Mouse (Mus musculus): ENCODE results near the gene Vwa2. TPM values are rescaled to one million over a fixed set of nuclear protein-coding genes. Genes with fewer than 3 reads are reported as not detected.

Vwa2 gene
- total RNA-seq (2014; fragmentation: Nextera tagmentation), result not detected in 2 replicates
- total RNA-seq (2017), result not detected in 2 replicates

DNA sequence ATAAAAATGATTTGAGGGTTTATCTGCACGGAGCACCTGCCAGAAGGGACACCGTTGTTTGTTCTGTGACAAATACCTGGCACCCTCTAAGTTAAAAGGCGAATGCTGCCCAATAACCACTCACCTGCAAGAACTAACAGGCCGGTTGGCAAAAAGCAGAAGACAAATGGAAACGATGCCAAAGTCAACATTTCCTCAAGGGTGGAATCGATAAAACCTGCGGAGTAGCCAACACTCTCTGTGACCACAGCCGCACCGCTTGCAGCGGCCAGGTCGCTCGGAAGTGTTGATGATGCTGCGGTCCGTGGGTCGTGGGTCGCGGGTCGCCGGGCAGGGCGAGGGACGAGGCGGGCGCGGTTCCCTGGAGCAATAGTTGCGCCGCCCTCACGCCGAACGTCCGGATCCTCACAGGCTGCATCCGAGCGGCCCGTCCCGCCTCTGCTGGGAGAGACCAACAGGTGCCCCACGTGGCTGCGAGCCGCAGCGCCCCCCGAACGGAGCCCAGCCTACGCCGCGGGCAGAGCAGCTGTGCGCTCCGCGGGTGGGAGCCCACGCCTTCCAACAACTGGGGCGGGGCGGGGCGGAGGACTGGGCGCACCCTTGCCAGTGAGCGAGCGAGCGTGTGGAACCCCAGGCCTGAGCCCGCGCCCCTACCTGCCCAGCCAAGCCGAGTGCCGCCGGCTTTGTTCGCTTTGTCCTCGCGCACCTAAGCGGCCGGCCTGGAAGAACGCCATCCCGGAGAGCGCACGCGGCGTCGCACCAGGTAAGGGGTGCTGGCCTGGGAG, at the start of gene Vwa2:
Vwa2 (plus strand) TSS at position 434 of the 785 bp plus-strand sequence.
- ATAC-seq (replicated peaks; ENCODE audit: low FRiP score, low TSS enrichment, poor library complexity, severe bottlenecking), result no peak

DNA sequence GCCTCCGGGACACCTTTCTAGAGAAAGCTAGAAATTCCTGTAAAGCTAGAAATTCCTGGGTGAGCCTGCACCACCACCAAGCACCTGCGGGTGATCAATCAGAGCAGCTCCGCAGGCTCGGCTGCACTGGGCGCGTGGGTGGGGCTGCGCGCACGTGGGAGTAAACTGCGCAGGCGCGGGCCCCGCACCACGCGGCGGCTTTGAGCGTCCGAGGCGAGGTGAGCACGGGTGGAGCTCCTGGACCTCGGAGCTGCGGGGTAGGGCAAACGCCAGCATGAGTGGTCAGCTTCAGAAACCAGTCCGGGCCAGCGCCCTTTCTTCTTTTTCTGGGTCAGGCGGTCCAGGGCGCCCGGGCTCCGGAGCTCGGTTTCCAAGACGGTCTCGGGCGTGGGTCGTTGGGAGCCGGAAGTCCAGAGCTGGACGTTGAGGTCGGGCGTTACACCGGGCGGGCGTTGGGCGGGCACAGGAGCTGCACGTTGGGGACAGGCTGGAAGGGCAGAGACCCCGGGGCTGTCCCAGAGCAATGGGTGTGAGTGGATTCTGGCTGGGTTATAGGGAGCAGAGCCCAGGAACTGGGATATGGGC, 47.9 kb upstream of the Vwa2 start, which contains the start of gene Tdrd1:
Tdrd1 (plus strand) TSS at position 163 of the 585 bp plus-strand sequence.
- no peak for ATAC-seq (replicated peaks; ENCODE audit: low FRiP score, low TSS enrichment, poor library complexity, severe bottlenecking)

DNA sequence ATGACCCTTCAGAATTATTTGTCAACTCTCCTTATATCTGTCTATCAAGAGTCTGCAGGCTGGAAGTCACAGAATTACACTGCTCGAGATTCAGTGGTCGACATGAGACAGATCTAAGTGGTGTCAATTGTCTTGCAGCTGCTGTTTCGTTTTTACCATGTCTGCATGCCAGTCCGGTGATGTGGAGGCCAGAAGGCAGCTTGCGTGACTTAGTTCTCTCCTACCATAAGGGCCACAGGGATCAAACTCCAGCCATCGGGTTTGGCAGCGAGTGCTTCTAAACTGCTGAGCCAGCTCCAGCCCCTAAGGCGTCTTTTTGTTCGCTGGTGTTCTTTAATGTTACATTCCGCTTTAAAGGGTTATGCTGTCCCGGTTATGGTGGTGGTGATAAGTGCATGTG, 45.7 kb upstream of the Vwa2 start:
- ATAC-seq (replicated peaks; ENCODE audit: low FRiP score, low TSS enrichment, poor library complexity, severe bottlenecking), result no peak

DNA sequence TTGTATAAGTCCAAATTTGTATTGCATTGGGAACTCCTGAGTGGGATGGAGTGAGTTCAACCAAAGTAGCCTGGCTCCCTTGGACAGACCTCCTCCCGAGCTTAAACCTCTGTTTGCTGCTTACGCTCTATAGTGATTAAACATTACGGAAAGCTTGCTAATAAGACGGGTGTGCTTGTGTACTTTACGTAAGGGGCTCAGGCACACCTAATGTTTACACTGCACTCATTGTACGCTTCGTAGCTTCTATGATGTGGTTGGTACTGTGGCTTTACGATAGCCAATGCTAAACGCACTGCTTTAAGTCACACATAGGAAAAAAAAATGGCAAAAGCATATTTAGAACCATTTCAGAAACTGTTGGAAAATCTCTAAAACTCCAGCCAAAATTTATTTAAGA, 44.8 kb upstream of the Vwa2 start:
- no peak for ATAC-seq (replicated peaks; ENCODE audit: low FRiP score, low TSS enrichment, poor library complexity, severe bottlenecking)

DNA sequence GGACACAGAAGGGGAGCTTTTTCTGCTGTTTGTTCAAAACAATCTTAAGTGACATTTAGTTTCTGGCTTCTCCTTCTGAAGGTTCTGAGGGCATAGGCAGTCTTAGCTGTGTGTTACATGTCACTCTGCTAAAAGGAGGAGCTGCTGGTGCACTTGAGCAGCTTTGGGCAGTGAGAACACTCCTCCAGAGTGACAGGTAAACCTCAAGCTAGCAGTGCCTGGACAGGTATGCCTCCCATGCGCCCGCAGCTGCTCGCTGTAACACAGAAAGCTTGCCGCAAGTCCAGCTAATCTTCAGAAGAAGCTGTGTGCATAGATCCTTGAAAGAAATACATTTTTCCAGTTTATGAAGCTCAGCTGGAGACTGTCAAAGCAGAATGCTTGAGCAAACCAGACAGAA, 43.9 kb upstream of the Vwa2 start:
- no peak for ATAC-seq (replicated peaks; ENCODE audit: low FRiP score, low TSS enrichment, poor library complexity, severe bottlenecking)

DNA sequence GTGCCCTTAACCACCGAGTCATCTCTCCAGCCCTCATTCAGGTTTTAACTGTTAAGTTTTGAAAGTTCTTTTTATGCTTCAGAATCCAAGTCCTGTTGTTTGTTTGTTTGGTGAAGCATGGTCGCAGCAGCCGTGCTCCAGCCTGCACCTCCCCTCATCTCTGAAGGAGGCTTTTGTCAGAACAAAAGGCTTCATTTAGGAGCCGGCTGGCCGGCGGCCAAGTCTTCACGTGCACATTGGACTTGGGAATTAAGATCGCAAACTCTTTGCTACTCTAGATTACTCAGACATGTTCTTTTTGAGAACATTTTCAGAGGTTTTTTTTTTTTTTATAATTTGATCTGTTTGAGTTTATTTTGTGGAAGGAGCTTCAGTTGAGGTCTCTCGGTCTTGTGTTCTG, 38.7 kb upstream of the Vwa2 start:
- ATAC-seq (replicated peaks; ENCODE audit: low FRiP score, low TSS enrichment, poor library complexity, severe bottlenecking), result no peak

DNA sequence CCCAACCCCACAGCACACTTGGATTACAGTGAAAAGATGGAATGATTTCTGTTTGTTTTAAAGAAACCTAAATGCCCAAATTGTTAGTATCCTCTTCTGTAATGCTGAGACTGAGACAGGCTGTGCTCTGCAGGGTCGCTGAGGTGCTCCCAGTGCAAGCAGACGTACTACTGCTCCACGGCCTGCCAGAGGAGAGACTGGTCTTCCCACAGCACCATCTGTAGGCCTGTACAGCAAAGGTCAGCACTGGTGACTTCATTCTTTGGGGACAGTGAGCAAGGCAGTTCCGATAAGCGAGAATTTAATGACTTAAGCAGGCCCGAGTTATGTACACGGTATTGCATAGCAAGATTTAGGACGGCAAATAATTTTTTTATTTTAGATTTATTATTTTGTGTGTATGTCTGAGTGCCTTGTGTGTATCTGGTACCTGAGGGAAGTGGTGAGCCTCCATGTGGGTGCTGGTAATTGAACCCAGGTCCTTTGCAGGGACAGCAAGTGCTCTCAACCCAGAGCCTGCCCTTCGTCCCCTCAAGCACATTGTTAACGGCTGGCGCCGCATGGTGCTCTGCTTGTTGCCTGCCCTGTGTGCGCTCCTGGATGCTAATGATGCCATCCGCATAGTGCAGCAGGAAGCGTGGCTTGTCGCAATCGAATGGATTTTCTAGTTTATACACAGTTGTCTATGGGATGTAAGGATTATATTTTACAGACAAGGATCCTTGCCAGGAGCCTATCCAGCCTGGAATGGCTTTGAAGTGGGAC, 34.9 kb upstream of the Vwa2 start:
- ATAC-seq (replicated peaks; ENCODE audit: low FRiP score, low TSS enrichment, poor library complexity, severe bottlenecking), result no peak

DNA sequence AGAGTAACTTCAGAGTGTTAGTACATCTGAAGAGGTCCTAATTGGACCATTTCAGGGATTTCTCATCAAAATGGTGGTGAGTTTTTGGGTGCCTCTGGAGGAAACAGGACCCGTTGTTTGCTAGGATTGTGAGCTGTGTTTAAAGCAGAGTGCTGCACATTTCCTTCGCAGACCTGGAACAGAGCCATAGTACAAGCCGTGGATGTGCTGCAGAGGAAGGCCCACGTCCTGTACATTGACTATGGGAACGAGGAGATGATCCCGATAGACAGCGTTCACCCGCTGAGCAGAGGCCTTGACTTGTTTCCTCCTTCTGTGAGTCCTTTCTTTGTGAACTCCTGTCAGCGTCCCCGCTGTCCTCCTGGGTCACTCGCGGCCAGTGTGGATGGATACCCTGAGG, 31.1 kb upstream of the Vwa2 start:
- ATAC-seq (replicated peaks; ENCODE audit: low FRiP score, low TSS enrichment, poor library complexity, severe bottlenecking), result no peak

DNA sequence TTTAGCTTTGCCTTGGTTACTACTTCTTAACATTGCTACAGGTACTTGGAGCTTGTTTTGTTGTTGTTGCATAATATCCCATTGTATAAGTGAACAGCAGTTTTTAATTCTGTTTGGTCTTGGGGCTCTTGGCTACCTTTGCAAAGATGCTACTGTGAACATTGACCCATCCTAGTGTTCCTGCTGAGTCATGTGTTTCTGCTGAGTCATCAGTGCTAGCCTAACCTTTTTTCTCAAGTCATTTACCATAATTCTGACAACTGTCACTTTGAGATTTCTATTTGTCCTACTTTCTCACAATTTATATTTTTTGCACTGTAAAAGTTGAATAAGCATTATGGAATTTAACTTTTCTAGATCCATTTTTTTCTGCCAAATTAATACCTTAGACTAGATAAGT, 21.5 kb upstream of the Vwa2 start:
- no peak for ATAC-seq (replicated peaks; ENCODE audit: low FRiP score, low TSS enrichment, poor library complexity, severe bottlenecking)

DNA sequence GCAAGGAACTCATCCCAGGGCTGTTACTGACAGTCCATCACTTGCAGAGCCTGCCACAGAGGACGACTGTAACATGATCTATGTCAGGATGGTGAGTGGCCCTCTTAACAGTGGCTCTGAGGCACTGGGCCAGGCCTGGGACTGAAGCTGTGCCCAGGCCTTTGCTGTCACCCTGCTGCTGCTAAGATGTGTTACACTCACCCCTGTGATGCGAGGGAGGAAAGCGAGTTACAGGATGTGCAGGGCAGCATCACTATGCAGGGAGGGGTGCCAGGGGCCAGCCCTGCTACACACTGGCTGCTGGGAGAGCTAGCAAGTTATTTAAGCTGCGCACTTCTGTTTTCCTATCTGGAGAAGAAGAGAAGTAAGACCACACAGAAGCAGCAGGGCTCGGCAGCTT, 17.6 kb upstream of the Vwa2 start:
- ATAC-seq (replicated peaks; ENCODE audit: low FRiP score, low TSS enrichment, poor library complexity, severe bottlenecking), result no peak

DNA sequence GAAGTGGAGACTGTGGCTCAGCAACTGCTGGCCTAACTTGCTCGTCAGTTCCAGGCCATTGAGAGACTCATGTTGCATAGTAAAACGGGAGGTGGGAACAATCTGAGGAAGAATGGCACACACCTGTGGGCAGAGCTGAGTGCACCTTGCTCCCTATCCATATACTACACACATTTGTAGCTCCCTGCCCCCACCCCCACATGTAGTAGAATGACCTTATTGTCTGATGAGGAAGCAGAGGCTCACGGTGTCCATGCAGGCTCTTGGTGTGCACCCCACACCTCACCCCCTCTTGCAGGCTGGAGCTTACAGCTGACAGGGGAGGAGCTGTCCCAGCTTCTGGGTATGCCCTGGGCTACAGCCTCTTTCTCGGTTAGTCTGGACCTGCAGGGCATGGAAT, 6.3 kb upstream of the Vwa2 start:
- no peak for ATAC-seq (replicated peaks; ENCODE audit: low FRiP score, low TSS enrichment, poor library complexity, severe bottlenecking)

DNA sequence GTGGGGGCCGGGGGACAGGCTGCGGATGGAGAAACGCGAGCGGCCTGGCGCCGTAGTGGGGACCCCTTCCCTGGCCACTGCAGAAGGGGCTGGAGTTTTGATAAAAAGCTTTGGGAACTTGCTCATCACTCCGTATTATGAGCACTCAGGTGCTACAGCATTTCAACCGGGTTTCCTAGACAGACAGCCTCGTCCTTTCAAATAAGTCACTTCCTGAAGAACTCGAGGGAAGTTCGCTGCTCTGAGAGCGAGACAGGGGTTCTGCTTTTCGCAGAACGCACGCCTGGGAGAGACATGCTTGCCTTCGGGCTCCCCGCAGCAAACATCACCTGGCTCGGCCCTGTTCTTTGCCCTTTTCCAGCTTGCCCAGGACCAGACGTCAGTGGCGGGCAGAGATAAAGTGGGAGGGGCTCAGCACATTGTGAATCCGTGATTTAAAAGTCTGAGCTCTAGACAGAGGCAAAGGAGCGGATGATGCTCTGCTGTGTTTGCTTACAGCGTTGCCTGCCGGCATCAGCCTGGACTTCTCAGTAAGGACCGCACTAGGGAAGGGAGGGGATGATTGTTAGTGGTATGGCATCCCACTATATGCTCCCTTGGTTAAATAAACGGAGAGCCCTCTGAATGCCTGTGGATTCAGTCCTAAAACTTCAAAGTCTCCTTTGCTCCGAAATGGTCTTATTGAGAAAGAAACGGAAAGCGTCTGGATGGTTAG, 709 bp downstream of the Vwa2 start:
- no peak for ATAC-seq (replicated peaks; ENCODE audit: low FRiP score, low TSS enrichment, poor library complexity, severe bottlenecking)

DNA sequence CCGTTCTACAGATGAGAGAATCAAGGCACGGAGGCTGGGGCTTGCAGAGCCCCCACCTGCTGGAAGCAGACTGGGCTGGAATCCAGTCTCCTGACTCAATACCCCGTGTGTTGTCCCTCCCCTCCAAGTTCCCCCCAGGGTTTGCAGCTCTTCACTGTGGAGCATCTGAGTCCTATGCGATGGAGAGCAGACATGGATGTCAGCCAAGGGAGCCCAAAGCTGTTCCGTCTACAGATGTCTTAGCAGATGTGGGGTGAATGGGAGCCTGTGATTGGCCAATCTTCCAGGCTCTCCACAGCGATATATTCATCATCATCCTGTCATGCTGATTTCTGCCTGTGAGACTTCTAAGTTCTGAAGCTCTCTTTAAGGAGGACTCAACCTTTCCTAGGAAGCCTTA, 3.3 kb downstream of the Vwa2 start:
- ATAC-seq (replicated peaks; ENCODE audit: low FRiP score, low TSS enrichment, poor library complexity, severe bottlenecking), result no peak

DNA sequence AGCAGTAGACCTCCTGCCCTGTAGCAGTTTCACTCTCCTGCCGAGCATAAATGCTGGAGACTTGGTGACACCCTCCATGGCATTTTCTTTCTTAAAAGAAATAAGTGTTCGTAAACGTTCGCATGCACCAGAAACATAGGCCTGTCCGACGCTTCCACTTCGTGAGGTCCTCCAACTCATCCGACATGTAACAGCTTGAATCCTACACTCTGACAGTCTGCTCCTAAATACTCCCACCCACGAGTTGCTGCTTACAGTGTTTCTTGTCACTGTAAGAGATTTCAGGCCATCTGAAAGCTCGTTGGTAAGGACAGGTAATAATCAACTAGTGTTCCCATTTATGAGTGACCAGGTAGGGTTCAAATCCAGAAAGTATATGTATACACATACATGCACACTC, 13.8 kb downstream of the Vwa2 start:
- ATAC-seq (replicated peaks; ENCODE audit: low FRiP score, low TSS enrichment, poor library complexity, severe bottlenecking), result no peak

DNA sequence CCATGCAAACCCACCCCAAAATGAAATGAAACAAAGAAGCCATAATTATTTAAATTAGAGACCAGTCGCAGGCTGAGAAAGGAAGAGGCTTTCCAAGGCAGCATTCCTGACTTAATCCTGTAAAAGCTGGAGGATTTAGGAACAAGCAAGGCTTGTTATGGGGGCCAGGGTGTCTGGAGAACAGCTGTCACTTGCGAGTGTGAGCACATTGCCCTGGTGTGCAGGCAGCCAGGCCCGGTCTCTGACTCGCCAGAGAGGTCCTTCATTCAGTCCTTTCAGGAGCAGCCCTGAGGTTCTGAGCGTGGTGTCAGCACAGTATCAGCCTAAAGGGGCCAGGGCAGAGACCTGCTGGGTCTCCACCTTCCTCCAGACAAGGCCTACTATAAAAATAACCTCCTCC, 14.6 kb downstream of the Vwa2 start:
- no peak for ATAC-seq (replicated peaks; ENCODE audit: low FRiP score, low TSS enrichment, poor library complexity, severe bottlenecking)

DNA sequence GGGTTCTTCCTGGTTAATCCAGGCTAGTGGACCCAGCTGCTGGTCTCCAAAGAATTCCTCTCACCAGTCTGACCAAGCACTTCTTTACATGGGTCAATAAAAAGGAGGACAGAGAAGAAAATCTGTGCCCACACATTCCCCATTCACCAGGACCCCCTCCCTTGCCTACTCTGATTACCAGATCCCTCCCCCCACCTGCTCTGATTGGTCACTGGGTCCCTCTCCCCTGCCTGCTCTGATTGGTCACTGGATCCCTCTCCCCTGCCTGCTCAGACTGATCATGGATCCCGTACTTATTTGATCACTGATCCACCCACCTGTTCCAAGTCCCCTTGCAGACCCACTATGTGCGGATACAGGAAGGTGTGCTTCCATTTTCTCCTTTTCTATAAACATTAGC, 17.4 kb downstream of the Vwa2 start:
- no peak for ATAC-seq (replicated peaks; ENCODE audit: low FRiP score, low TSS enrichment, poor library complexity, severe bottlenecking)

DNA sequence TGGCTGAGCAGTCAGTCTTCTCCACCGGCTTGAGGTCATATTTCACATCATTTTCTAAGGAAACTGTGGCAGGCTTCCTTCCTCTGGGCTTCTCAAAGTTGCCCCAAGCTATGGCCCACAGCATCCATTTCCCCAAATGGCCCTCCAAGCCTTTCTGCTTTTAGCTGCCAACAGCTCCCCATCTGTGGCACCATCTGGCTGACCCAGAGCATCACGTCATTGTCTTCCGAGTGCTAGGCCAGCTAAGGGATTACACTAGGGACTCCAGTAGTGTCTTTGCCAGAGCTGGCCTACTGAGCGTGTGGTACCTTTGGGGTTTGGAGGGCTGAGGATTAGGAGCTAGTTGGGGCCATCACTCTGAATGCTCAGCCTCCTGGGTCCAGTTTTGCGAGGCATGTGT, 18.5 kb downstream of the Vwa2 start:
- no peak for ATAC-seq (replicated peaks; ENCODE audit: low FRiP score, low TSS enrichment, poor library complexity, severe bottlenecking)

DNA sequence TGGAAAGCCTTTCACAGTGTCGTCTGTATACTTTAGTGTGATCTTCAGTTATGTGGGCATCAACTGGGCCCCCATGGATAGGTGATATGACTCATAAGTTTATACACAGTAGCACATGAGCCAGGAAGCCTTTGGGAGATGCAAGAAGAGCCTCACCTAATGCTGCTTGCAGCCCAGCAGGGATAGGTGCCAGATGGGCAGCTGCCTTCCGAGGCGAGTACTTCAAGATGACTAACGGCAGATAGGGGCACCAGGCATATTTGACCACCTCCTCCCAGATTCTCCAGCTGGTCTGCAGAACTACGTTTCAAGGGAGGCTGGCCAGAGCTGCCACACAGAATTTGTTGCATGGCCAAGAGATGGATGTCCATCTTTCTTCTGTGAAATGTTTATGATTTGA, 19.3 kb downstream of the Vwa2 start:
- ATAC-seq (replicated peaks; ENCODE audit: low FRiP score, low TSS enrichment, poor library complexity, severe bottlenecking), result no peak

DNA sequence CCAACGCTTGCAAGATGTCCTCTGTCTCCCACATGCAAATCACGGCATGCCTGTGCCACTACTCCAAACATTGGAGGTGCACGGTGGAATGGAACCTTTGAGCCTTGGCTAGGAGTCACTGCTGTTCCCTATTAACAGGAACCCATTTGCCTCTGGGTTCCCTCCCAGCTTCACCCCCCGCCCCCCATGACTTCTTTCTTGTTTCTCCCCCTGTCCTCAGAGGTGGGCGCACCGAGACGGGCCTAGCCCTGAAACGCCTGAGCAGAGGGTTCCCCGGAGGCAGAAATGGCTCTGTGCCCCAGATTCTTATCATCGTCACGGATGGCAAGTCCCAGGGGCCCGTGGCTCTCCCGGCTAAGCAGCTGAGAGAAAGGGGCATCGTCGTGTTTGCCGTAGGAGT, 23.6 kb downstream of the Vwa2 start:
- no peak for ATAC-seq (replicated peaks; ENCODE audit: low FRiP score, low TSS enrichment, poor library complexity, severe bottlenecking)

DNA sequence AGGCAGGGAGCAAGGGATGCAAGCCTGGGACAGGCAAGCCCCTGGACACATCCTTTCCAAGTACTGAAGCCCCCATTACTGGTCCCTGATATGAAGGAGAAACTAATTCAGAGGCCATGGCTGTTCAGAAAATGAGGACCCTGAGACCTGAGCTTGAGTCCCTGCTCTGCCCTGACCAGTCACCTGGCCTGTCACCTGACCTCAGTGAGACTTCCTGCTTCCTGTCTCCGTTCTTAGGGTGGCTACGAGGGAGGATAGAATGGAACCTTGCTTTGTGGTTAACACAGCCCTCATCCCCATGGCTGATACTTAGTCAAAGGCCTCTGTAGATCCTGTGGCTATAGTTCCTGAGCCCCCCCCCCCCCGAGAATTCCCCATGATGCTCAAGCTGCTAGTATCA, 30.0 kb downstream of the Vwa2 start:
- no peak for ATAC-seq (replicated peaks; ENCODE audit: low FRiP score, low TSS enrichment, poor library complexity, severe bottlenecking)
